Mouse (Mus musculus) liver, embryonic 16.5 days (tissue): ENCODE results near the gene Gmds. TPM values are rescaled to one million over a fixed set of nuclear protein-coding genes. Genes with fewer than 3 reads are reported as not detected.

Source experiments
- ATAC-seq: fragments of 200-750 bp; cut with Nextera tagmentation; 2 replicates; pipeline ENCODE4 v1.8.0; 2017; ENCODE audit warnings: low read depth, mild to moderate bottlenecking, moderate number of reproducible peaks, moderate library complexity
- H3K27ac ChIP-seq: fragments of 300-500 bp; sonication (generic); 2 replicates; pipeline ENCODE4 v1.5.1; 2014; ENCODE audit warnings: mild to moderate bottlenecking, low read length
- H3K27me3 ChIP-seq: fragments of 300-500 bp; sonication (generic); 2 replicates; pipeline ENCODE4 v1.6.1; 2014; ENCODE audit warnings: low read depth, low read length, mixed read lengths; ENCODE audit not compliant: control insufficient read depth, insufficient read depth
- H3K36me3 ChIP-seq: fragments of 300-500 bp; sonication (generic); 2 replicates; pipeline ENCODE4 v1.6.1; 2014; ENCODE audit warnings: mild to moderate bottlenecking; ENCODE audit not compliant: control insufficient read depth, insufficient read depth
- H3K4me1 ChIP-seq: fragments of 300-500 bp; sonication (generic); 2 replicates; pipeline ENCODE4 v1.6.1; 2014; ENCODE audit warnings: low read depth, low read length, mixed read lengths; ENCODE audit not compliant: control insufficient read depth
- H3K4me2 ChIP-seq: fragments of 300-500 bp; sonication (generic); 2 replicates; pipeline ENCODE4 v1.6.1; 2014; ENCODE audit warnings: low read depth, low read length, mixed read lengths
- H3K4me3 ChIP-seq: fragments of 300-500 bp; sonication (generic); 2 replicates; pipeline ENCODE4 v1.5.1; 2014; ENCODE audit warnings: low read depth, mild to moderate bottlenecking, low read length
- H3K9ac ChIP-seq: fragments of 300-500 bp; sonication (generic); 2 replicates; pipeline ENCODE4 v1.6.1; 2014; ENCODE audit warnings: low read depth, low read length
- H3K9me3 ChIP-seq: fragments of 300-500 bp; sonication (generic); replicated peaks from 2 replicates; pipeline ENCODE4 v1.6.1; 2016; ENCODE audit warnings: low read length; ENCODE audit not compliant: control insufficient read depth
- WGBS: fragments of 180-500 bp; shearing (Covaris S2); extraction: QIAGEN DNeasy Blood & Tissue Kit; methylation state at CpG from one replicate; pipeline ENCODE4 v1.1.7; 2014; ENCODE audit not compliant: insufficient replicate concordance; 5-methylcytosine and 5-hydroxymethylcytosine counted together
- polyA plus RNA-seq: library from polyadenylated mRNA; unstranded; fragments of >200 nt; fragmentation: Nextera tagmentation; extraction: Ambion mirVana; gene quantifications from 2 replicates; pipeline ENCODE4 v1.2.1, GENCODE M21; 2015

The Gmds gene
- polyA plus RNA-seq, 1 experiment from 2014 or later, result 6.8 TPM

DNA sequence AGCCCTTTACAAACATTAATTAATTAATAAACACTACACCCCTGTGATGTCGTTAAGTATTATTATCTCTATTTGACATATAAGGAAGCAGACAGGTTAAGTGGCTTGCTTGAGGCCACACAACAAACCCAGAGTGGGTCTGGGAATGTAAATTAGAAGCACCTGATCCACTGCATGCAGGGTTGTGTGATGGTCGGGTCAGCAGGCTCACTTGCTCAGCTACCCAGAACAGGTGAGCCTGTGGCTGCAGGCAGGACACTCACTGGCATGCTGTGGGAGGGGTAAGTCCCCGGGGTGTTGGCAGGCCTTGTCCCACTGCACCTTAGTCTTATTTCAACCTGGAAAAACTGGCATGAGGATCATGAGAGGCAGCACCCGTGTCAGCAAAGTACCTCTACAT is 484.5 kb downstream of the Gmds start:
- H3K36me3 ChIP-seq, result no peaks in the 10 kb centered on the region
- H3K9me3 ChIP-seq, result no peaks in the 10 kb centered on the region
- 60% methylated on average over 4 of the region's 4 CpGs for WGBS
- no peak overlapping the region for H3K9ac ChIP-seq
- no peaks in the 10 kb centered on the region for H3K27me3 ChIP-seq
- H3K4me3 ChIP-seq, result no peak overlapping the region
- H3K4me2 ChIP-seq, result no peak overlapping the region
- no peak for ATAC-seq
- no peak overlapping the region for H3K27ac ChIP-seq
- H3K4me1 ChIP-seq, result no peaks in the 10 kb centered on the region

DNA sequence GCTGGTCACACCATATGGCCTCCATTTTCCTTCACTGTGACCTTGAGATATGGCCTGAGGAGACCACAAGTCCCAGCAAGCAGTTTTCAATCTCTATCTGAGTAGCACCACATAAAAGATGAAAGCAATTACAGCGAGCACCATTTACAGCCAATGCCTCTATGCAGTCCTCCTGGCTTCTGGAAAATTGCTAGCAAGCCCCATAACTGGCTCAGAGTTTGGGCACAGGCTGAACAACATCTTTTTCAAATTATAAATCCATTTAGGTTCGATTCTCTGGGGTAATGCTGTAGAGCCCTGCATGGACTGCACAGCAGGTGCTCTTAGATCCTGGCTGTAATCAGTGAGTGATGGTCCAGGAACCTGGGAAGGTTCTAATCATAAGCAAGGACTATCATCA is 485.0 kb downstream of the Gmds start:
- Histone ChIP-seq H3K4me1 (no peaks in the 10 kb centered on the region), H3K36me3 (no peaks in the 10 kb centered on the region), H3K4me2 (no peak overlapping the region), H3K9ac (no peak overlapping the region), H3K9me3 (no peaks in the 10 kb centered on the region), H3K27ac (no peak overlapping the region), H3K27me3 (no peaks in the 10 kb centered on the region), H3K4me3 (no peak overlapping the region)
- whole genome bisulfite sequencing, result 47% methylated on average over 2 of the region's 2 CpGs
- no peak for ATAC-seq

DNA sequence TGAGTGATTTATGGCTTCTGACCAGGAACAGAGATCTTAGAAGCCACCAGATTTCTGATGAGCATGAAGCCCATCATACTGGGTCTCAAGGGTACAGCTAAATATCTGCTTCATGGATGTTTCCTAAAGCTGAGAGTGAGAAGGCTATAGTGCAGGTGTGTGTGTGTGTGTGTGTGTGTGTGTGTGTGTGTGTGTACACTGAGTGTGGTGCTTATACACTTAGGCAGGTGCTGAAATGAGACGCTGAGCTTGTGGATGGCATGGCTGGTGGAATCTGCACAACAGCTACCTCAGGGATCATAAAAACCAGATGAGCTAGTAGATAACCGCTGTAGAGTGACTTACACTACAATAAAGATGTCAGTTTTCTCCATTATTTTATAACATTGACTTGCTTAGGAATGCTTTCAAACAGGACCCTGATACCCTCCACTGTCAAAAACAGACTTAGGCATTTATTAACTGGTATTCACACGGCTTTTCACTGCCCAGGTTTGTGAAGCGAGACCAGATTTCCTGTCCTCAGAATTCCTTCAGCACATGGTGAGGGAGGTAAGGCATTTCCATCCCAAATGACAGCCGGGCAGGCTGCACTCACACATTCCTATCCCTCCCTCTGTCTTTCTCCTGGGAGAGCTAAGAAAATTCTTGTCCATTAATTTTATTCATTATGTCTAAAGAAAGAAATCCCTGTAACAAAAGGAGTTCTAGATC is 489.1 kb downstream of the Gmds start:
- no peak overlapping the region for H3K4me2 ChIP-seq
- no peak for ATAC-seq
- WGBS, result 48% methylated on average over 5 of the region's 5 CpGs
- H3K9ac ChIP-seq, result no peak overlapping the region
- H3K27me3 ChIP-seq, result no peaks in the 10 kb centered on the region
- H3K36me3 ChIP-seq, result no peaks in the 10 kb centered on the region
- no peaks in the 10 kb centered on the region for H3K4me1 ChIP-seq
- no peak overlapping the region for H3K27ac ChIP-seq
- no peak overlapping the region for H3K4me3 ChIP-seq
- no peaks in the 10 kb centered on the region for H3K9me3 ChIP-seq

DNA sequence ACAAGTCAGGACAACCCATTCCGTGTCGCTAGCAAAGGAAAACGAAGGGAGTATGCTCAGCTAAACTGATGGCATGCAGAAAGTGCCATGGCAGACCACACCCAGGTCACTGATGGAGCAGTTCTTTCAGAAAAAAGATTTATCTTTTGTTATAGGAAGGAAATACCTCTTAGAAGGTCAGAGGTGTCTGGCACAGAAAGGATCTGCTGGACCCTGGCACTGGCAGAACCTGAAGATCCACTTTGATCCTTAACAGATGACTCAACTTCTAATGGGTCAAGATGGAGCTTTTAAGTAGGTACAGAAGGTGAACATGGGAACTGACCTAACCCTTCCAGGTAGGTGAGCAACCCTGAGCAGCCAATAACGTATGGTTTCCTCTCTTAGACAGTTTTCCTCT is 502.7 kb downstream of the Gmds start:
- H3K36me3 ChIP-seq, result no peaks in the 10 kb centered on the region
- WGBS, result 61% methylated on average over 4 of the region's 4 CpGs
- no peak for ATAC-seq
- H3K4me2 ChIP-seq, result no peak overlapping the region
- H3K9me3 ChIP-seq, result no peaks in the 10 kb centered on the region
- no peak overlapping the region for H3K9ac ChIP-seq
- no peaks in the 10 kb centered on the region for H3K27me3 ChIP-seq
- no peak overlapping the region for H3K27ac ChIP-seq
- H3K4me1 ChIP-seq, result no peaks in the 10 kb centered on the region
- no peak overlapping the region for H3K4me3 ChIP-seq

DNA sequence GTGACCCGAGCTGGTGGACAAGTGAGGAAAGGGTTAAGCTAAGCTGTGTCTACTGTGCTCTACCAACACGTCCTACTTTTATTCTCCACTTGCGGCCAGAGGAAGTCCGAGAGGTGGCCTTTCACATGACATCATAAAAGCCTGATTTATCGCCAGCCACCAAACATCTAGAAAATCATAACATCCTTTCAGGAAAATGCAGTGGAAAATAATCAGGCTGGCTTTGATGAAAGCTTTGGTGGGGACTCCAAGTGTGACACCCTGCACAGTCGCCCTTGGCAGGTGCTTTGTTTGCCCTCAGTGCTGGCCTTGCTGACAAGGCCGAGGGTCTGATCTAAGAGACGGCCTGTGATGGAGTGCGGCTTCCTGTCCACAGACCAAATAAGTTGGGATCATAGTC is 508.2 kb downstream of the Gmds start:
- no peak overlapping the region for H3K9ac ChIP-seq
- no peaks in the 10 kb centered on the region for H3K36me3 ChIP-seq
- no peaks in the 10 kb centered on the region for H3K9me3 ChIP-seq
- 46% methylated on average over 9 of the region's 9 CpGs for WGBS
- ATAC-seq, result no peak
- H3K27ac ChIP-seq, result no peak overlapping the region
- H3K4me2 ChIP-seq, result no peak overlapping the region
- H3K4me3 ChIP-seq, result no peak overlapping the region
- H3K4me1 ChIP-seq, result no peaks in the 10 kb centered on the region
- H3K27me3 ChIP-seq, result no peaks in the 10 kb centered on the region

DNA sequence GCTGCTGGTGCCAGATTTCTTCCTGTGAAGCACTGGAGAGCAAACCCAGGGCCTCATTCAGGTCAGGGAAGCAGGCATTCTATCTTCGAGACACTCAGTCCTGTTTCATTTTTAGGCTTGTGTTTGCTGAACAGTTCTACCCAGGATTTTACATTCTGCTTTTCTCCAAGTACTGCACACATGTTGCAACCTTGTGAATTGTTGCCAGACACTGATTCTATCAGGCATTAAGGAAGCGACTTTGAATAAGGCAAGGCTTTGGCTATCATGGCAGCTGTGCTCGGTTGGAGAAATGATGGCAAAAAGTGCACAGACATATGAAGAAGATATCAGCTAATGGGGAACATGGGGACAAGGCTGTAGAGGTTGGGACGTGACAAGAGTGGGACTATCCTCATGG is 510.1 kb downstream of the Gmds start:
- 57% methylated on average over 4 of the region's 4 CpGs for WGBS
- ATAC-seq, result no peak
- H3K9ac ChIP-seq, result no peak overlapping the region
- no peak overlapping the region for H3K27ac ChIP-seq
- no peak overlapping the region for H3K4me3 ChIP-seq
- no peaks in the 10 kb centered on the region for H3K36me3 ChIP-seq
- H3K4me2 ChIP-seq, result no peak overlapping the region
- H3K4me1 ChIP-seq, result no peaks in the 10 kb centered on the region
- H3K27me3 ChIP-seq, result no peaks in the 10 kb centered on the region; the same call in 1 of the 2 replicates
- no peaks in the 10 kb centered on the region for H3K9me3 ChIP-seq

DNA sequence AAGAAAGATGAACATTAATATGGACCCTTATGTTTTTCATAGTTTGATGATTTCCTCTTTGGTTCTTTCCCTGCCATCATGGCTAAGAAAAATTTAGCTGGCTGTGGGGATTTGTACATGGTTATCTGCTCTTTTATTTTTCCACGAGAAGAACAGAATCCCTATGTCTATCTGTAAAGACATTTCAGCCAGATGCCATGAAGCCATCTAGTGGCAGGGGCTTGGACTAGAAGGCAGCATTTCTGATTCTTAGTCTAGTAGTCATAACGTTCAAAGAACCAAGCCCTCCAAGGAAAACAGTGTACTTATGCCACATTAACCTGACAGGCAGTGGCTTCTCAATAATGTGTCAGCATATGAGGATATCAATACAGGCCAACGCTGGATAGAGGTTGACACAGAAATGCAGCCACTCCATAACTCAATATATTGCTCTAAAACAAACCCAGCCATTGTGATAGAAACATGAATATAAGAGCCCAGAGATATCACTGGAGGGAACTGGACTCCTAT is 510.7 kb downstream of the Gmds start:
- H3K36me3 ChIP-seq, result no peaks in the 10 kb centered on the region
- H3K9ac ChIP-seq, result no peak overlapping the region
- H3K4me3 ChIP-seq, result no peak overlapping the region
- no peak overlapping the region for H3K27ac ChIP-seq
- H3K4me1 ChIP-seq, result no peaks in the 10 kb centered on the region
- WGBS, result 41% methylated on average over 3 of the region's 3 CpGs
- no peak overlapping the region for H3K4me2 ChIP-seq
- no peak for ATAC-seq
- no peaks in the 10 kb centered on the region; the same call in 1 of the 2 replicates for H3K27me3 ChIP-seq
- H3K9me3 ChIP-seq, result no peaks in the 10 kb centered on the region

DNA sequence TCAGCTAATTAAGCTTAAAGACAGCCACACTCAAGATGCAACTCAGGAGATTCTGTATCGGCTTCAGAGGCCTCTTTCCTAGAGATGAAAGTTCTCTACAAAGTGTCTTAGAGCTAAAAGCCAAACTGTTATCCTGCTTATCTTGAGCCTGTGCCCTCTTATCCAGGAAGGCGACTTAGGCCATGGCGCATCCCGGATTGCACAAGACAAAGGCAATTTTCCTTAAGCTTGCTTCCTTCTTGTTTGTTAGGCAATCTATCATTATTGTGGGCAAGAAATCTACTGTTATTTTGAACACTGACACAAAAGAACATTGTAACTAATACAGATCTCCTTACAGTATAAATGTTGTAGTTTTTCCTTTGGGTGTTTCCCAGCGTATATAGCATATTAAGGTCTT is 511.4 kb downstream of the Gmds start:
- H3K4me1 ChIP-seq, result no peaks in the 10 kb centered on the region
- H3K9ac ChIP-seq, result no peak overlapping the region
- H3K4me2 ChIP-seq, result no peak overlapping the region
- H3K27ac ChIP-seq, result no peak overlapping the region
- no peak for ATAC-seq
- no peaks in the 10 kb centered on the region for H3K36me3 ChIP-seq
- no peaks in the 10 kb centered on the region; the same call in 1 of the 2 replicates for H3K27me3 ChIP-seq
- H3K4me3 ChIP-seq, result no peak overlapping the region
- no peaks in the 10 kb centered on the region for H3K9me3 ChIP-seq
- 60% methylated on average over 5 of the region's 5 CpGs for WGBS

DNA sequence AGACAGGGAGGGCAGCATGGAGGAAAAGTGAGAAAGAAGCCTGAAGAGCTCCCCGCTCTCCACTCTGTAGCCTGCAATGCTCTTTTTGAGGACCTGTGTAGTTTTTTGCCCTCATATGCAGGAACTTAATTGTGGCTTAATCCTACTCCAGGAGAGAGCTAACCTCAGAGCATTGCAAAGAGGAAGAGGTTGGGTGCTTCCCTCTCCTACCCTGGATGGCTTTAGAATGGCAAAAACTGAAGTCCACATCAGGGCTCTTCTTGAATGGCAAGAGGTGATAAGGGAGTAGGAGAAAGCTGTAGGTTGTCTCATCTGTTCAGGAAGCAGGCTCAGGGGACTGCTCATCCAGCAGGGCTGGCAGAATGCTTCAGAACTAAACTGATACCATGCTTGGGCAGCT is 513.4 kb downstream of the Gmds start:
- no peaks in the 10 kb centered on the region; the same call in 1 of the 2 replicates for H3K27me3 ChIP-seq
- no peak for ATAC-seq
- H3K9me3 ChIP-seq, result no peaks in the 10 kb centered on the region
- no peak overlapping the region for H3K4me2 ChIP-seq
- no peaks in the 10 kb centered on the region for H3K36me3 ChIP-seq
- H3K27ac ChIP-seq, result no peak overlapping the region
- 65% methylated on average over 1 of the region's 1 CpGs for WGBS
- H3K9ac ChIP-seq, result no peak overlapping the region
- H3K4me1 ChIP-seq, result no peaks in the 10 kb centered on the region
- no peak overlapping the region for H3K4me3 ChIP-seq
